Mouse (Mus musculus) large intestine, adult 2 months (tissue): ENCODE measurements at regions not wholly inside any gene's neighbourhood (a gene's known extent, or its start where the extent isn't known, plus 50 kb on each side); places are given as distances from the start of the nearest gene placed in this dataset.

ENCODE experiments used
- DNase-seq: peaks from one replicate; pipeline ENCODE4 v3.0.0-alpha.2; 2012; ENCODE audit warnings: low read depth, low spot score
- WGBS: fragments of 180-500 bp; shearing (Covaris S2); methylation state at CpG from one replicate; pipeline ENCODE4 v1.1.7; 2018; 5-methylcytosine and 5-hydroxymethylcytosine counted together

DNA sequence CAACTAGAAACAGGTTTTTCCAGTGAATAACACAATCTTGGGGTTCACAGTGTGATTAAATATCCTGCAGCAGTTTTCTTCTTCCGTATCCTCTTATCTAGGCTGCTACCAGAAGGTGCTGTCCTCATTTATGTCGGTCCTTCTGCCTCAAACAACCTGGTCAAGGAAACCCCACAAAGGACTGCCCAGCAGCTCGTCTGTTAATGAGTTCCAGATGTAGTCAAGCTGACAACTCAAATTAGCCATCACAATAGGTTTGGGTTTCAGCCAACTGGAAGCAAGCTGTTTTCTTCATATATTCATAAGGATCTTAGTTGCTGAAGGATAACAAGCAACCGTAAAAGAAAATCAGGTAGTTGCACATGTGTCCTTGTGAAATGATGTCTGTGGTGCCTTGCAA is 64.3 kb upstream of the Itga6 start:
- 89% methylated on average over 4 of the region's 4 CpGs for WGBS
- no peak for DNase-seq

DNA sequence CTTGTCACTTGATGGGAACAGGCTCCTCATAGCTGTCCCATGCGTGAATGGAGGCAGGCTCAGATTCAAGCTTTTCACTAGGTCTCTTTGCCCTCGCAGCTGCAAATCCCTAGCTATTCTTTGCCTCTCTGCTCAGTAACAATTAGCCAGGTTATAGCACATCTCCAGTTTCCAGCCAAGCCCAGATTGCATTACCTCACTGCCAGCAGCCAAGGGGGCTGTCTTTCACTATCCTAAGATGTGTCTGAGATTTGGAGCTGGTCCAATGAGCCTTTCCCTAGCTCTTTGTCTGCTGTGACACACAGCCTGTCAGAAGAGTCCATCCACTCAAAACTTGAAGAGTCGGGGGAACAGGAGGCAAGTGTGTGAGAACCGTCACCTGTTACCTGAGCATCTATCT is 62.0 kb upstream of the Itga6 start:
- no peak for DNase-seq
- 69% methylated on average over 4 of the region's 4 CpGs for WGBS

DNA sequence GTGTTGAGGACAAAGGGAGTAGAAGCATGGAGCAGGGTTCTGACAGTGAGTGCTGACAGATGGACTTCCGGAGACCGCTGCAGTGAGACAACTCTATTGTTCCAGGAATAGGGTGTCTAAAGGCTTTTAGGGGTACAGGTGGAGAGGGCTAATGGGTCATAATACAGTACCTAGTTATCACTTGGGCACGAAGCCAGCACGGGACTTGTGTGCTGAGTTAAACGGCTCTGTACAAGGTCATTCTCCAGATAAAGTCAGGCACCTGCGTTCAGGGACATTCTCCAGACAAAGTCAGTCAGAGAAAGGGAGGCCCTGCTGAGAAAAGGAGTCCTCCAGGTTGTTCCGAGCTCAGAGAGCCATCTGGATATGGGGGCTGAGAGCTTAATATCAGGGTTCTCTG is 60.2 kb upstream of the Itga6 start:
- WGBS, result 34% methylated on average over 7 of the region's 7 CpGs
- no peak for DNase-seq

DNA sequence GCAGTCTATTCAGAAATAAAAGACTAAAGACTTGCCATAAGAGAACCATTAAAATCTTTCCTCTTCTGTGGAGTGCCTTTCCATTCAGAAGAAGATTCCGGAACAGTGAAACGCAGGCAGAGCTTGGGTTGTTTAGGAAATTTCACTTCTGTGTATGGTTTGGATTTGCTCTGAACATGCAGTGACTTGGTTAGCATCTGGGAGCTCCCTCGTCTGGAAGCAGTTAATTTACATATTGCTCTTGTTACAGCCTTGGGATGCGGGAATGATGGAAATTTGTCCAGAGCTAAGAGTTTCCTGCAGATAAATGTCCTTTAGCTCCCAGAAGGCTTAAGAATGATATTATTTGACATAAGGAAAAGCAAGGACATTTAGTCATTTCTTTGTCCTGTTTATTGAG is 56.4 kb upstream of the Itga6 start:
- WGBS, result 83% methylated on average over 4 of the region's 4 CpGs

DNA sequence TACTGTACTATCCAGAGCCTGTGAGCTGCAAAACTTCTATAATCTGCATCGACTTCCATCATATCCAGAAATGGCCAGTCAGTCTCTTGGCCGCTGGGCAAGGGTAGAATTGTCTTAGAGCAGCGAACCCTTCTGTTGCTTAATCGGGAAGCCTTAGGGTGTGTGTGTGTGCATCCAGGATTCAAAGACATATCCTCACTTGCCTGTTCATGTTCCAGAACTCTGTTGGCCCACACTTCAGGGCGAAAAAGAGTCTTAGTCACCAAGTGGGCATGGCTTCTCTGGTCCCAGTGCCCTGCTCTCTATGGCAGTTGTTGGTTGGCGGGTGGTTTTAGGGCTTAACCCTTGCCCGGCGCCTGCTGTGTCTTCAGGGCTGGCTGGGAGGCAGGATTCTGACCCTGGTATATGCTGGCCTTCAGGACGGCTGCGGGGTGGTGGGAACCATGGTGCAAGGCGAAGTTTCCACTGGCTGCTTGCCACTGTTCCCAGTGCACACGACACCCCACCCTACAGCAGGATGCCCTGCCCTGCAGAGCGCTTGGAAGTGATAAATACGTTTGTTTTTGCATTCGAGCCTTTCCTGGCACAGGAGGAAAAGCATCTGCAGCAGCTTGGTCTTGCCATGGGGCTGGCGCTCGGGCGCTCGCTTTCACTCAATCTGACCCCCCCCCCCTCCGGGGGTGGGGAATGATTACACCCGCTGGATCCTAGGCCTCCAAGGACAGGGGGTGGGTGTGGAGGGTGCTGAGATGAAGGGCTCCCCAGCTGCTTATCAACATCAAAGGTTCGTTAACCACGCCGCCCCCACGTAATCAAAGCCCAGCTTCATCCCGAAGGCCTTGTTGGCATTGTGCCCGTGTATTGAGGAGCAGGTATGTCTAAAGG is 54.9 kb upstream of the Itga6 start:
- no peak for DNase-seq
- 21% methylated on average over 27 of the region's 27 CpGs for WGBS

More for the DNA sequence above, 56.4 kb upstream of the Itga6 start:
- DNase-seq, result no peak

DNA sequence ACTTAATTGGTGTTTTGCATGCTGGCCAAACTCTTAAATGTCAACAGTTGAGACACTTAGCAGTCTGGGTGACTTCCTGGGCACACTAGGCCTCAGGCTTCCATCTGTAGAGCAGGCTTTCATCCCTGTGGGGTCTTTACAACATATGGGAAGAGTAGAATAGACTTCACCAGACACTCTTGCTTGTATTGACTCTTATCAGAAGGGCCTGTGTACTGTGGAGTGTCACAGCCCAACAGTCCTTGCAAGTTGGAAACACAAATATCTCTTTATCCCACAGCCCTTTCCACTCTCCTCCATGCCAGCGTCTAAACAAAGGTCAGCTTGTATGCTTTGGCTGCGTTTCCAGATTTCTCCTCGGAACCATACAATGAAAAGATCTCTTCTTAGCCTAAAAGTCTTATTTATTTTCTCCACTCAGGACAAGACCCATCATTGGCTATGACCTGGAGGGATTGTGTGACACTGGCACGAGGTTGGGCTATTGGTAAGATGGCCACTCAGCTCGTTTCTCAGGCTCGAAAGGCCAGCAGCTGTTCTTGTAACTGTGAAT is 50.6 kb upstream of the Itga6 start:
- DNase-seq, result no peak

More for the DNA sequence above, 50.6 kb upstream of the Itga6 start:
- WGBS, result 59% methylated on average over 6 of the region's 6 CpGs
